Mouse (Mus musculus) MEL (cell line): Measurements from ENCODE around the gene Ptafr. TPM values are rescaled to one million over a fixed set of nuclear protein-coding genes. Genes with fewer than 3 reads are reported as not detected.

Experiments
- DNase-seq: peaks from one replicate; pipeline ENCODE4 v3.0.0; 2011; ENCODE audit warnings: low read depth, low spot score
- H3K27ac ChIP-seq: 2 replicates; pipeline ENCODE4 v1.5.1; 2012; ENCODE audit warnings: low read depth, mild to moderate bottlenecking, control low read depth, low read length, moderate library complexity; ENCODE audit not compliant: control insufficient read depth
- H3K27me3 ChIP-seq, 2 experiments: fragments of 150-350 bp in 1 of 2; sonication (generic) in 1 of 2; 2 replicates each; pipeline ENCODE4 v1.6.1; 2012; ENCODE audit warnings: low read length in 2 of 2, mild to moderate bottlenecking in 2 of 2, improper control_type of control experiment in 1 of 2, moderate library complexity in 1 of 2; ENCODE audit not compliant: insufficient read depth in 2 of 2, control insufficient read depth in 1 of 2
- H3K36me3 ChIP-seq, 2 experiments: 2 replicates each; pipeline ENCODE4 v1.6.1; 2012 to 2014; ENCODE audit warnings: low read length in 2 of 2, improper control_type of control experiment in 1 of 2, inconsistent platforms in 1 of 2, mild to moderate bottlenecking in 1 of 2; ENCODE audit not compliant: insufficient read depth in 2 of 2, control insufficient read depth in 1 of 2
- H3K4me1 ChIP-seq, 2 experiments: fragments of 150-350 bp in 1 of 2; sonication (generic) in 1 of 2; 2 replicates each; pipeline ENCODE4 v1.6.1; 2012; ENCODE audit warnings: low read length in 2 of 2, improper control_type of control experiment in 1 of 2, mild to moderate bottlenecking in 1 of 2; ENCODE audit not compliant: insufficient read depth in 2 of 2, control insufficient read depth in 1 of 2
- H3K4me3 ChIP-seq, 2 experiments: fragments of 150-350 bp in 1 of 2; sonication (generic) in 1 of 2; 2 replicates each; pipeline ENCODE4 v1.5.1; 2012; ENCODE audit warnings: low read depth in 2 of 2, low read length in 2 of 2, mild to moderate bottlenecking in 2 of 2, moderate library complexity in 2 of 2, control low read depth in 1 of 2, improper control_type of control experiment in 1 of 2; ENCODE audit not compliant: control insufficient read depth in 1 of 2, insufficient read depth in 1 of 2
- H3K79me2 ChIP-seq: 2 replicates; pipeline ENCODE4 v1.6.1; 2012; ENCODE audit warnings: mild to moderate bottlenecking, low read length, moderate library complexity; ENCODE audit not compliant: control insufficient read depth, poor library complexity, insufficient read depth
- H3K9ac ChIP-seq: 2 replicates; pipeline ENCODE4 v1.6.1; 2012; ENCODE audit warnings: low read depth, mild to moderate bottlenecking, control low read depth, low read length, moderate library complexity; ENCODE audit not compliant: control insufficient read depth, poor library complexity, severe bottlenecking
- H3K9me3 ChIP-seq: fragments of 150-350 bp; sonication (generic); replicated peaks from 2 replicates; pipeline ENCODE4 v1.6.1; 2012; ENCODE audit warnings: mild to moderate bottlenecking, low read length, improper control_type of control experiment, moderate library complexity; ENCODE audit not compliant: insufficient read depth
- BHLHE40 ChIP-seq: IDR thresholded peaks from 2 replicates; pipeline ENCODE4 v1.6.1; 2012; ENCODE audit warnings: low read depth, mild to moderate bottlenecking, inconsistent platforms, low read length, improper control_type of control experiment, borderline replicate concordance
- CHD2 ChIP-seq: IDR thresholded peaks from 2 replicates; pipeline ENCODE4 v1.6.1; 2011; ENCODE audit warnings: low read length, improper control_type of control experiment
- CTCF ChIP-seq, 3 experiments: IDR thresholded peaks in 2 of 3; conservative IDR thresholded peaks in 1 of 3; 2 replicates each; pipeline ENCODE4 v1.5.1; 2011 to 2012; ENCODE audit warnings: low read length in 3 of 3, low read depth in 2 of 3, mild to moderate bottlenecking in 2 of 3, improper control_type of control experiment in 1 of 3, inconsistent platforms in 1 of 3, mixed read lengths in 1 of 3, moderate library complexity in 1 of 3; ENCODE audit not compliant: control insufficient read depth in 1 of 3, insufficient read depth in 1 of 3, poor library complexity in 1 of 3, severe bottlenecking in 1 of 3
- E2F4 ChIP-seq: IDR thresholded peaks from 2 replicates; pipeline ENCODE4 v1.6.1; 2011; ENCODE audit warnings: low read depth, low read length, improper control_type of control experiment, borderline replicate concordance
- GABPA ChIP-seq: IDR thresholded peaks from 2 replicates; pipeline ENCODE4 v1.6.1; 2012; ENCODE audit warnings: low read depth, mild to moderate bottlenecking, inconsistent platforms, low read length, improper control_type of control experiment, moderate library complexity
- HCFC1 ChIP-seq: IDR thresholded peaks from 2 replicates; pipeline ENCODE4 v1.6.1; 2012; ENCODE audit warnings: low read depth, mild to moderate bottlenecking, inconsistent platforms, low read length, improper control_type of control experiment, moderate library complexity
- MAFK ChIP-seq: IDR thresholded peaks from 2 replicates; pipeline ENCODE4 v1.6.1; 2011; ENCODE audit warnings: low read depth, mild to moderate bottlenecking, low read length, improper control_type of control experiment, borderline replicate concordance
- MEF2A ChIP-seq: IDR thresholded peaks from 2 replicates; pipeline ENCODE4 v1.6.1; 2014; ENCODE audit warnings: low read depth, mild to moderate bottlenecking, inconsistent platforms, low read length, improper control_type of control experiment; ENCODE audit not compliant: poor library complexity, insufficient replicate concordance, severe bottlenecking; ENCODE audit errors: extremely low read depth
- POLR2AphosphoS2 ChIP-seq: IDR thresholded peaks from 2 replicates; pipeline ENCODE4 v1.6.1; 2011; ENCODE audit warnings: low read length, improper control_type of control experiment
- POLR2AphosphoS5 ChIP-seq: IDR thresholded peaks from 2 replicates; pipeline ENCODE4 v1.6.1; 2012; ENCODE audit warnings: low read depth, borderline replicate concordance, mild to moderate bottlenecking, inconsistent platforms, low read length, moderate library complexity, mixed read lengths
- RAD21 ChIP-seq: IDR thresholded peaks from 2 replicates; pipeline ENCODE4 v1.6.1; 2011; ENCODE audit warnings: mild to moderate bottlenecking, low read depth, low read length, improper control_type of control experiment
- SIN3A ChIP-seq: IDR thresholded peaks from 2 replicates; pipeline ENCODE4 v1.6.1; 2012; ENCODE audit warnings: low read length, improper control_type of control experiment, inconsistent platforms
- SMC3 ChIP-seq: IDR thresholded peaks from 2 replicates; pipeline ENCODE4 v1.6.1; 2011; ENCODE audit warnings: low read depth, low read length, improper control_type of control experiment
- TAL1 ChIP-seq: IDR thresholded peaks from 2 replicates; pipeline ENCODE4 v1.6.1; 2012; ENCODE audit warnings: mild to moderate bottlenecking, inconsistent platforms, low read length, moderate library complexity, mixed read lengths
- UBTF ChIP-seq: IDR thresholded peaks from 2 replicates; pipeline ENCODE4 v1.6.1; 2012; ENCODE audit warnings: low read depth, mild to moderate bottlenecking, inconsistent platforms, low read length, improper control_type of control experiment, moderate library complexity, borderline replicate concordance; ENCODE audit not compliant: insufficient read depth
- ZC3H11A ChIP-seq: IDR thresholded peaks from 2 replicates; pipeline ENCODE4 v1.6.1; 2012; ENCODE audit warnings: low read depth, mild to moderate bottlenecking, inconsistent platforms, low read length, improper control_type of control experiment
- ZKSCAN1 ChIP-seq: IDR thresholded peaks from 2 replicates; pipeline ENCODE4 v1.6.1; 2012; ENCODE audit warnings: low read depth, mild to moderate bottlenecking, inconsistent platforms, low read length, improper control_type of control experiment, moderate library complexity
- ZMIZ1 ChIP-seq: IDR thresholded peaks from 2 replicates; pipeline ENCODE4 v1.6.1; 2012; ENCODE audit warnings: low read depth, mild to moderate bottlenecking, inconsistent platforms, low read length, improper control_type of control experiment, moderate library complexity
- polyA plus RNA-seq, 2 experiments: library from polyadenylated mRNA; stranded (reverse) in 1 of 2; unstranded in 1 of 2; fragments of >175 nt in 1 of 2; fragments of >200 nt in 1 of 2; gene quantifications; 2 replicates each; pipeline versions ENCODE4 v1.2.1 to v1.2.4; 2012; ENCODE audit warnings: low replicate concordance in 2 of 2, low read depth in 1 of 2; ENCODE audit not compliant: insufficient read length in 2 of 2, insufficient read depth in 1 of 2, missing spikeins in 1 of 2
- total RNA-seq: library from RNA; depleted of rRNA; stranded (reverse); fragments of 300-350 nt; gene quantifications from 2 replicates; pipeline ENCODE4 v1.2.3, GENCODE M21; 2012

The Ptafr gene
- total and polyA plus RNA-seq, 3 experiments, result 0.06 TPM; not detected in 2

DNA sequence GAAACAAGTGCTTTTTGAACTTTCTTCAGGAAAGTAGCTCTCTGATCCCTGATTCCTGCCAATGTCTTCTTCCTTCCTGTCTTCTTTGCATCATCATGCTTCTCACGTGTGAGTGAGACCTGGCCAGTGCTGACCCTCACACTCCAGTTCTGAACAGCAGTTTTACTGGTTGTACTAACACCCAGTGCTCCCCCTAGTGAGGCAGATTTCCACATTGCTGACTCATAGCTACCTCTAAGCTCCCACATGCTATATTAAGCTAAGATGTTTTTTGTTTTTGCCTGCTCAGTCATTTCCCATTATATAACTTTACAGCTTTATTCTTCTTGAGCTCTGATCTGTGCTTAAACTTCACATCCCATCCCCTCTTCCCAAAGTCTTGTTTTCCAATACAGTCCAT is 21.1 kb upstream of the Ptafr start:
- peak; percentile 35 for DNase-seq

GRCm38 (mm10) chr4:132545851-132546250 is 18.0 kb upstream of the Ptafr start:
- DNase-seq, result peak; percentile 74
- Histone ChIP-seq H3K9me3 (no peaks in the 10 kb centered on the region), H3K27me3 (no peaks in the 10 kb centered on the region), H3K27ac (no peak overlapping the region), H3K9ac (no peak overlapping the region), H3K36me3 (peaks cover 0 to 42% of the 10 kb centered on the region in 2 experiments; a peak in 2 of 4 replicates), H3K79me2 (no peaks in the 10 kb centered on the region), H3K4me3 (no peak overlapping the region), H3K4me1 (no peaks in the 10 kb centered on the region)
- TF ChIP-seq MAFK (no peak), CHD2 (no peak), MEF2A (no peak), RAD21 (peak; percentile 77), SMC3 (peak; percentile 79), ZKSCAN1 (no peak), SIN3A (no peak), BHLHE40 (no peak), HCFC1 (no peak), ZC3H11A (peak; percentile 43; the same call in 1 of the 2 replicates), UBTF (no peak), POLR2AphosphoS5 (no peak), CTCF (IDR thresholded peaks at IDR 0.05 in 2 of 3, conservative IDR thresholded peaks at IDR 0.05 in 1 of 3; ENCODE audit: control insufficient read depth in 1 of 3, insufficient read depth in 1 of 3, low read depth in 2 of 3, low read length in 3 of 3, poor library complexity in 1 of 3, severe bottlenecking in 1 of 3) (peak; percentile 62 to 86 (median 67)), GABPA (no peak), TAL1 (no peak), E2F4 (no peak), ZMIZ1 (no peak)

More for the DNA sequence above, 21.1 kb upstream of the Ptafr start:
- Histone ChIP-seq H3K9me3 (no peaks in the 10 kb centered on the region), H3K9ac (no peak overlapping the region), H3K36me3 (peaks cover 0 to 39% of the 10 kb centered on the region in 2 experiments; a peak in 2 of 4 replicates), H3K27ac (no peak overlapping the region), H3K4me3 (no peak overlapping the region), H3K4me1 (no peaks in the 10 kb centered on the region), H3K27me3 (no peaks in the 10 kb centered on the region), H3K79me2 (peaks cover under 1% of the 10 kb centered on the region; the same call in 1 of the 2 replicates)
- TF ChIP-seq HCFC1 (no peak), CTCF (IDR thresholded peaks at IDR 0.05 in 2 of 3, conservative IDR thresholded peaks at IDR 0.05 in 1 of 3; ENCODE audit: control insufficient read depth in 1 of 3, insufficient read depth in 1 of 3, low read depth in 2 of 3, low read length in 3 of 3, poor library complexity in 1 of 3, severe bottlenecking in 1 of 3) (peak in 1 of 3 experiments; percentile 33; a peak in 2 of 6 replicates), POLR2AphosphoS2 (no peak)
